Mouse (Mus musculus) MEL (cell line): ENCODE data around the gene Cntnap1. TPM values are rescaled to one million over a fixed set of nuclear protein-coding genes. Genes with fewer than 3 reads are reported as not detected.
A peak's percentile ranks its signal among the peaks of the same experiment; 100 is the strongest.

Experiments
- DNase-seq: peaks from one replicate; pipeline ENCODE4 v3.0.0; 2011; ENCODE audit warnings: low read depth, low spot score
- H3K27ac ChIP-seq: 2 replicates; pipeline ENCODE4 v1.5.1; 2012; ENCODE audit warnings: low read depth, mild to moderate bottlenecking, control low read depth, low read length, moderate library complexity; ENCODE audit not compliant: control insufficient read depth
- H3K27me3 ChIP-seq, 2 experiments: fragments of 150-350 bp in 1 of 2; sonication (generic) in 1 of 2; 2 replicates each; pipeline ENCODE4 v1.6.1; 2012; ENCODE audit warnings: low read length in 2 of 2, mild to moderate bottlenecking in 2 of 2, improper control_type of control experiment in 1 of 2, moderate library complexity in 1 of 2; ENCODE audit not compliant: insufficient read depth in 2 of 2, control insufficient read depth in 1 of 2
- H3K36me3 ChIP-seq, 2 experiments: 2 replicates each; pipeline ENCODE4 v1.6.1; 2012 to 2014; ENCODE audit warnings: low read length in 2 of 2, improper control_type of control experiment in 1 of 2, inconsistent platforms in 1 of 2, mild to moderate bottlenecking in 1 of 2; ENCODE audit not compliant: insufficient read depth in 2 of 2, control insufficient read depth in 1 of 2
- H3K4me1 ChIP-seq, 2 experiments: fragments of 150-350 bp in 1 of 2; sonication (generic) in 1 of 2; 2 replicates each; pipeline ENCODE4 v1.6.1; 2012; ENCODE audit warnings: low read length in 2 of 2, improper control_type of control experiment in 1 of 2, mild to moderate bottlenecking in 1 of 2; ENCODE audit not compliant: insufficient read depth in 2 of 2, control insufficient read depth in 1 of 2
- H3K4me3 ChIP-seq, 2 experiments: fragments of 150-350 bp in 1 of 2; sonication (generic) in 1 of 2; 2 replicates each; pipeline ENCODE4 v1.5.1; 2012; ENCODE audit warnings: low read depth in 2 of 2, low read length in 2 of 2, mild to moderate bottlenecking in 2 of 2, moderate library complexity in 2 of 2, control low read depth in 1 of 2, improper control_type of control experiment in 1 of 2; ENCODE audit not compliant: control insufficient read depth in 1 of 2, insufficient read depth in 1 of 2
- H3K79me2 ChIP-seq: 2 replicates; pipeline ENCODE4 v1.6.1; 2012; ENCODE audit warnings: mild to moderate bottlenecking, low read length, moderate library complexity; ENCODE audit not compliant: control insufficient read depth, poor library complexity, insufficient read depth
- H3K9ac ChIP-seq: 2 replicates; pipeline ENCODE4 v1.6.1; 2012; ENCODE audit warnings: low read depth, mild to moderate bottlenecking, control low read depth, low read length, moderate library complexity; ENCODE audit not compliant: control insufficient read depth, poor library complexity, severe bottlenecking
- H3K9me3 ChIP-seq: fragments of 150-350 bp; sonication (generic); replicated peaks from 2 replicates; pipeline ENCODE4 v1.6.1; 2012; ENCODE audit warnings: mild to moderate bottlenecking, low read length, improper control_type of control experiment, moderate library complexity; ENCODE audit not compliant: insufficient read depth
- CTCF ChIP-seq, 3 experiments: IDR thresholded peaks in 2 of 3; conservative IDR thresholded peaks in 1 of 3; 2 replicates each; pipeline ENCODE4 v1.5.1; 2011 to 2012; ENCODE audit warnings: low read length in 3 of 3, low read depth in 2 of 3, mild to moderate bottlenecking in 2 of 3, improper control_type of control experiment in 1 of 3, inconsistent platforms in 1 of 3, mixed read lengths in 1 of 3, moderate library complexity in 1 of 3; ENCODE audit not compliant: control insufficient read depth in 1 of 3, insufficient read depth in 1 of 3, poor library complexity in 1 of 3, severe bottlenecking in 1 of 3
- EP300 ChIP-seq, 2 experiments: IDR thresholded peaks; 2 replicates each; pipeline ENCODE4 v1.6.1; 2011; ENCODE audit warnings: improper control_type of control experiment in 2 of 2, low read length in 2 of 2, low read depth in 1 of 2, mild to moderate bottlenecking in 1 of 2
- GABPA ChIP-seq: IDR thresholded peaks from 2 replicates; pipeline ENCODE4 v1.6.1; 2012; ENCODE audit warnings: low read depth, mild to moderate bottlenecking, inconsistent platforms, low read length, improper control_type of control experiment, moderate library complexity
- JUND ChIP-seq: IDR thresholded peaks from 2 replicates; pipeline ENCODE4 v1.6.1; 2011; ENCODE audit warnings: low read depth, mild to moderate bottlenecking, improper control_type of control experiment, low read length
- KAT2A ChIP-seq: conservative IDR thresholded peaks from 2 replicates; pipeline ENCODE4 v1.6.1; 2012; ENCODE audit warnings: low read depth, low read length, improper control_type of control experiment, inconsistent platforms
- MAFK ChIP-seq: IDR thresholded peaks from 2 replicates; pipeline ENCODE4 v1.6.1; 2011; ENCODE audit warnings: low read depth, mild to moderate bottlenecking, low read length, improper control_type of control experiment, borderline replicate concordance
- MEF2A ChIP-seq: IDR thresholded peaks from 2 replicates; pipeline ENCODE4 v1.6.1; 2014; ENCODE audit warnings: low read depth, mild to moderate bottlenecking, inconsistent platforms, low read length, improper control_type of control experiment; ENCODE audit not compliant: poor library complexity, insufficient replicate concordance, severe bottlenecking; ENCODE audit errors: extremely low read depth
- MYB ChIP-seq: IDR thresholded peaks from 2 replicates; pipeline ENCODE4 v1.6.1; 2011; ENCODE audit warnings: mild to moderate bottlenecking, low read depth, low read length, improper control_type of control experiment
- MYC ChIP-seq: IDR thresholded peaks from 2 replicates; pipeline ENCODE4 v1.6.1; 2011; ENCODE audit warnings: low read depth, mild to moderate bottlenecking, low read length, improper control_type of control experiment, moderate library complexity
- NELFE ChIP-seq: IDR thresholded peaks from 2 replicates; pipeline ENCODE4 v1.6.1; 2011; ENCODE audit warnings: low read depth, low read length, improper control_type of control experiment
- POLR2A ChIP-seq, 2 experiments: IDR thresholded peaks; 2 replicates each; pipeline ENCODE4 v1.6.1; 2011 to 2012; ENCODE audit warnings: low read length in 2 of 2, mild to moderate bottlenecking in 2 of 2, control low read depth in 1 of 2, improper control_type of control experiment in 1 of 2, low read depth in 1 of 2, moderate library complexity in 1 of 2; ENCODE audit not compliant: control insufficient read depth in 1 of 2, insufficient read depth in 1 of 2, poor library complexity in 1 of 2
- RAD21 ChIP-seq: IDR thresholded peaks from 2 replicates; pipeline ENCODE4 v1.6.1; 2011; ENCODE audit warnings: mild to moderate bottlenecking, low read depth, low read length, improper control_type of control experiment
- RCOR1 ChIP-seq: IDR thresholded peaks from 2 replicates; pipeline ENCODE4 v1.6.1; 2012; ENCODE audit warnings: low read depth, mild to moderate bottlenecking, inconsistent platforms, low read length, improper control_type of control experiment
- SIN3A ChIP-seq: IDR thresholded peaks from 2 replicates; pipeline ENCODE4 v1.6.1; 2012; ENCODE audit warnings: low read length, improper control_type of control experiment, inconsistent platforms
- SMC3 ChIP-seq: IDR thresholded peaks from 2 replicates; pipeline ENCODE4 v1.6.1; 2011; ENCODE audit warnings: low read depth, low read length, improper control_type of control experiment
- TCF12 ChIP-seq: IDR thresholded peaks from 2 replicates; pipeline ENCODE4 v1.6.1; 2014; ENCODE audit warnings: low read depth, mild to moderate bottlenecking, inconsistent platforms, low read length, improper control_type of control experiment, moderate library complexity
- UBTF ChIP-seq: IDR thresholded peaks from 2 replicates; pipeline ENCODE4 v1.6.1; 2012; ENCODE audit warnings: low read depth, mild to moderate bottlenecking, inconsistent platforms, low read length, improper control_type of control experiment, moderate library complexity, borderline replicate concordance; ENCODE audit not compliant: insufficient read depth
- ZC3H11A ChIP-seq: IDR thresholded peaks from 2 replicates; pipeline ENCODE4 v1.6.1; 2012; ENCODE audit warnings: low read depth, mild to moderate bottlenecking, inconsistent platforms, low read length, improper control_type of control experiment
- ZKSCAN1 ChIP-seq: IDR thresholded peaks from 2 replicates; pipeline ENCODE4 v1.6.1; 2012; ENCODE audit warnings: low read depth, mild to moderate bottlenecking, inconsistent platforms, low read length, improper control_type of control experiment, moderate library complexity
- polyA plus RNA-seq, 2 experiments: library from polyadenylated mRNA; stranded (reverse) in 1 of 2; unstranded in 1 of 2; fragments of >175 nt in 1 of 2; fragments of >200 nt in 1 of 2; gene quantifications; 2 replicates each; pipeline versions ENCODE4 v1.2.1 to v1.2.4; 2012; ENCODE audit warnings: low replicate concordance in 2 of 2, low read depth in 1 of 2; ENCODE audit not compliant: insufficient read length in 2 of 2, insufficient read depth in 1 of 2, missing spikeins in 1 of 2
- total RNA-seq: library from RNA; depleted of rRNA; stranded (reverse); fragments of 300-350 nt; gene quantifications from 2 replicates; pipeline ENCODE4 v1.2.3, GENCODE M21; 2012

Gene Cntnap1
- total and polyA plus RNA-seq, 3 experiments: 0.01 TPM; not detected in 2

GRCm38 (mm10) chr11:101127075-101127474 is 43.2 kb upstream of the Cntnap1 start:
- Histone ChIP-seq H3K9me3 (no peaks in the 10 kb centered on the region), H3K9ac (no peak overlapping the region), H3K27ac (no peak overlapping the region), H3K79me2 (no peaks in the 10 kb centered on the region), H3K4me3 (no peak overlapping the region)
- DNase-seq: peak; percentile 63
- TF ChIP-seq CTCF (IDR thresholded peaks at IDR 0.05 in 2 of 3, conservative IDR thresholded peaks at IDR 0.05 in 1 of 3; ENCODE audit: control insufficient read depth in 1 of 3, insufficient read depth in 1 of 3, low read depth in 2 of 3, low read length in 3 of 3, poor library complexity in 1 of 3, severe bottlenecking in 1 of 3): peak in 2 of 3 experiments; percentile 49 to 61; a peak in 5 of 6 replicates
- peak; percentile 37 for TF ChIP-seq SMC3
- TF ChIP-seq MYC: no peak
- no peak for TF ChIP-seq GABPA
- TF ChIP-seq RAD21: peak; percentile 23
- TF ChIP-seq, all 39 proteins: peak for 3
- Histone ChIP-seq H3K4me1 (peaks cover 3 to 6% of the 10 kb centered on the region in 2 experiments; a peak in 2 of 4 replicates), H3K36me3 (peaks cover 5% of the 10 kb centered on the region in 2 experiments; a peak in 3 of 4 replicates), H3K27me3 (no peaks in the 10 kb centered on the region)

GRCm38 (mm10) chr11:101128996-101129577 is 41.2 kb upstream of the Cntnap1 start:
- Histone ChIP-seq H3K79me2 (no peaks in the 10 kb centered on the region), H3K27ac (no peak overlapping the region), H3K9me3 (no peaks in the 10 kb centered on the region), H3K27me3 (no peaks in the 10 kb centered on the region), H3K4me3 (no peak overlapping the region), H3K4me1 (peaks cover 3 to 13% of the 10 kb centered on the region in 2 experiments; a peak in 3 of 4 replicates), H3K9ac (no peak overlapping the region), H3K36me3 (peaks cover 3 to 7% of the 10 kb centered on the region in 2 experiments; a peak in 3 of 4 replicates)
- DNase-seq: no peak
- no peak for TF ChIP-seq JUND
- TF ChIP-seq RCOR1: no peak
- TF ChIP-seq NELFE: no peak
- TF ChIP-seq TCF12: no peak
- TF ChIP-seq SIN3A: no peak
- TF ChIP-seq MYB: no peak
- no peak for TF ChIP-seq MAFK
- TF ChIP-seq MYC: no peak
- TF ChIP-seq UBTF: no peak
- TF ChIP-seq KAT2A: no peak
- no peak for TF ChIP-seq EP300 (IDR thresholded peaks at IDR 0.05; ENCODE audit: low read depth in 1 of 2, low read length in 2 of 2)
- TF ChIP-seq GABPA: no peak
- TF ChIP-seq ZC3H11A: no peak
- TF ChIP-seq SMC3: no peak
- no peak for TF ChIP-seq POLR2A (IDR thresholded peaks at IDR 0.05; ENCODE audit: control insufficient read depth in 1 of 2, insufficient read depth in 1 of 2, low read depth in 1 of 2, low read length in 2 of 2, poor library complexity in 1 of 2)
- no peak for TF ChIP-seq ZKSCAN1
- no peak for TF ChIP-seq MEF2A
- TF ChIP-seq CTCF (IDR thresholded peaks at IDR 0.05 in 2 of 3, conservative IDR thresholded peaks at IDR 0.05 in 1 of 3; ENCODE audit: control insufficient read depth in 1 of 3, insufficient read depth in 1 of 3, low read depth in 2 of 3, low read length in 3 of 3, poor library complexity in 1 of 3, severe bottlenecking in 1 of 3): no peak
